Mouse (Mus musculus) limb, embryonic 10.5 days (tissue): ENCODE measurements around the gene Rptor. TPM values are rescaled to one million over a fixed set of nuclear protein-coding genes. Genes with fewer than 3 reads are reported as not detected.
A peak's percentile ranks its signal among the peaks of the same experiment; 100 is the strongest.

Experiments
- DNase-seq: peaks from one replicate; pipeline ENCODE4 v3.0.0-alpha.2; 2017; ENCODE audit warnings: low spot score
- H3K27ac ChIP-seq: fragments of 300-500 bp; sonication (generic); 2 replicates; pipeline ENCODE4 v1.5.1; 2016; ENCODE audit warnings: mild to moderate bottlenecking
- H3K27me3 ChIP-seq: fragments of 300-500 bp; sonication (generic); 2 replicates; pipeline ENCODE4 v1.6.1; 2016; ENCODE audit warnings: low read depth, mild to moderate bottlenecking; ENCODE audit not compliant: poor library complexity, severe bottlenecking
- H3K36me3 ChIP-seq: fragments of 300-500 bp; sonication (generic); 2 replicates; pipeline ENCODE4 v1.6.1; 2016; ENCODE audit warnings: mild to moderate bottlenecking, moderate library complexity
- H3K4me1 ChIP-seq: fragments of 300-500 bp; sonication (generic); 2 replicates; pipeline ENCODE4 v1.6.1; 2016
- H3K4me3 ChIP-seq: fragments of 300-500 bp; sonication (generic); 2 replicates; pipeline ENCODE4 v1.5.1; 2016; ENCODE audit warnings: mild to moderate bottlenecking, moderate library complexity
- H3K9me3 ChIP-seq: fragments of 300-500 bp; sonication (generic); replicated peaks from 2 replicates; pipeline ENCODE4 v1.6.1; 2016; ENCODE audit warnings: mild to moderate bottlenecking
- WGBS: fragments of 180-500 bp; shearing (Covaris S2); methylation state at CpG from one replicate; pipeline ENCODE4 v1.1.7; 2016; 5-methylcytosine and 5-hydroxymethylcytosine counted together
- polyA plus RNA-seq: library from polyadenylated mRNA; unstranded; fragments of >200 nt; fragmentation: Nextera tagmentation; extraction: Ambion mirVana; gene quantifications from 2 replicates; pipeline ENCODE4 v1.2.1, GENCODE M21; 2016

Gene Rptor
- polyA plus RNA-seq, 1 experiment from 2014 or later: 17.9 TPM

- peak overlapping the region; percentile 91 for H3K4me3 ChIP-seq
- peaks cover 28% of the 10 kb centered on the region for H3K36me3 ChIP-seq
- no peak for DNase-seq
- peaks cover 9% of the 10 kb centered on the region; the same call in 1 of the 2 replicates for H3K27me3 ChIP-seq
- no peaks in the 10 kb centered on the region for H3K9me3 ChIP-seq
- H3K27ac ChIP-seq: peak overlapping the region; percentile 94
- peaks cover 49% of the 10 kb centered on the region for H3K4me1 ChIP-seq
- 13% methylated on average over 7 of the region's 7 CpGs for WGBS
These were observed 310.1 kb downstream of the Rptor start for GRCm38 (mm10) chr11:119912845-119913244.

GRCm38 (mm10) chr11:119913291-119913934 lies 310.7 kb downstream of the Rptor start, which contains the start of gene Chmp6:
TSS of gene Chmp6 (plus strand) at chr11:119913441.
- H3K36me3 ChIP-seq: peaks cover 34% of the 10 kb centered on the region
- under 1% methylated on average over 48 of the region's 48 CpGs for WGBS
- H3K27ac ChIP-seq: peak within 1 kb of the TSS; percentile 94
- H3K9me3 ChIP-seq: no peaks in the 10 kb centered on the region
- DNase-seq: peak; percentile 92
- H3K4me3 ChIP-seq: peak within 1 kb of the TSS; percentile 91
- H3K27me3 ChIP-seq: 0 out of 2 replicates have a peak, but pooled peaks cover 3% of the 10 kb centered on the region
- H3K4me1 ChIP-seq: peaks cover 49% of the 10 kb centered on the region

DNA sequence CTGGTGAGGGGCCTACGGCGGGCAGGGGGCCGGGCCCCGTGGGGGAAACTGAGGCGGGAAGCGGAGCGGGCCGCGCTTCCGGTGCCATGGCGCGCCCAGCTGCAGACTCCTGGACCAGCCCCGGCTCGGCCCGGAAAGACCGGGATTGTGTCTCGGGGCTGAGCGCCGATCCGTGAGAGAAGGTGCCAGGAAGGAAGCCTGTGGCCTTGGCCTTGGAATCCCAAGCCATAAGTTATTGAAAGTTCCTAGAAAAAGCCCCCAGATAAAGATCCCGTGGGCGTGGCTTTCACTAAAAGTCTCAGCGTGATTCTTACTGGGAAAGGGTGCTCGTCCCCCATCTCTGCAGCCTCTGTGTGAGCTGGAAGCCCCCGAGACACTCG lies 311.2 kb downstream of the Rptor start:
- peaks cover 48% of the 10 kb centered on the region for H3K4me1 ChIP-seq
- H3K27me3 ChIP-seq: no peaks in the 10 kb centered on the region
- peak overlapping the region; percentile 91 for H3K4me3 ChIP-seq
- H3K9me3 ChIP-seq: no peaks in the 10 kb centered on the region
- H3K36me3 ChIP-seq: peaks cover 39% of the 10 kb centered on the region
- under 1% methylated on average over 26 of the region's 26 CpGs for WGBS
- peak overlapping the region; percentile 94 for H3K27ac ChIP-seq
- DNase-seq: no peak

DNA sequence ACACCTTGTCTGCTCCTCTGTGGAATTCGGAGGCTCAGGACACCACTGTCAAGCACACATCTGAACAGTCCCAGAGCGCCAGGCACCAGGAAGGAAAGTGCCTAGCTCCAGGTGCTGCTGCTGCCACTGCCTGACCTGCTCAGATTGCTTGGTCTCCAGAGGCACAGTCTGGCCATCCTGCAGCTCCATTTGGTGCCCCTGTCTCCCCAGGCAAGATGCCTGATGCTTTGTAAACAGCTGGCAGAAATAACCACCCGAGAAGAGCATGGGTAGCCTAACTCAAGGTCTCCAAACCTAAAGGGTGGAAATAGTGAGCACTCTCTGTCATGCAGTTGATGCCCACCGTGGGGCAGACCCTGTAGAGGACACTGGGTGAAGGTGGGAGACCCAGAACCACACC lies 311.7 kb downstream of the Rptor start:
- DNase-seq: no peak
- H3K36me3 ChIP-seq: peaks cover 43% of the 10 kb centered on the region
- peak overlapping the region; percentile 91 for H3K4me3 ChIP-seq
- peak overlapping the region; percentile 94 for H3K27ac ChIP-seq
- H3K4me1 ChIP-seq: peaks cover 44% of the 10 kb centered on the region
- no peaks in the 10 kb centered on the region for H3K27me3 ChIP-seq
- WGBS: 25% methylated on average over 4 of the region's 4 CpGs
- H3K9me3 ChIP-seq: no peaks in the 10 kb centered on the region

GRCm38 (mm10) chr11:119915666-119916065 lies 313.0 kb downstream of the Rptor start:
- DNase-seq: no peak
- Histone ChIP-seq H3K27ac (peak overlapping the region; percentile 27; the same call in 1 of the 2 replicates), H3K9me3 (no peaks in the 10 kb centered on the region), H3K27me3 (no peaks in the 10 kb centered on the region), H3K36me3 (peaks cover 56% of the 10 kb centered on the region), H3K4me3 (peak overlapping the region; percentile 91; the same call in 1 of the 2 replicates), H3K4me1 (peaks cover 36% of the 10 kb centered on the region)
- WGBS: 86% methylated on average over 9 of the region's 9 CpGs

DNA sequence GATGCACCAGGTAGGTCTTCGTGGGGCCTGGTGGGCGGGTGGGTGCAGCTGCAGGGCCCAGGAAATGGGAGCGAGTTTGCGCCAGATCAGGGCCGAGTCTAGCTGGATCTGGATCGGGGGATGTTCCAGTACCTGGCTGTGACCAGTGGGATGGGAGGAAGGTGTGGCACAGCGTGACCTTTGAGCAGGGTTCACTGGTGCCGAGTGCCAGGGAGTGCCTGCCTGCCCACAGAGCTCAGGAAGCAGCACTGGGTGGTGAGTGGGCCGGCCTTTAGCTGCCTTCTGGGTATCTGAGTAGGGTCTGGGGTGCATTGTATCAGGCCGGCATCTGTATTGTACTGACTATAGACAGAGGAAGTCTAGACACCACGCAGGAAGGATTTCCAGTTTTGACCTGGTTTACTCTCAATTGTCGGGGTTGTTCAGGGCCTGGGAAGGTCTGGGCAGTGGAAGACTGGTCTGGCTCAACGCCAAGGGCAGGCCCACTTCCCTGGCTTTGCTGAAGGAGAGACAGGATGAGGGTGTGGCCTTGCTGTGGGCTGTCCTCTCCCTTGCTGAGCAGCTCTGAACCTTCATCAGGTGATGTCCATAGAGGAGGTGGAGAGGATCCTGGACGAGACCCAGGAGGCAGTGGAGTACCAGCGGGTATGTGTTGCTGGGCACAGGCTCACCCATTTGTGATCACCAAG lies 313.5 kb downstream of the Rptor start:
- Histone ChIP-seq H3K36me3 (peaks cover 57% of the 10 kb centered on the region), H3K9me3 (no peaks in the 10 kb centered on the region), H3K27me3 (no peaks in the 10 kb centered on the region), H3K4me3 (no peak overlapping the region), H3K27ac (no peak overlapping the region), H3K4me1 (peaks cover 36% of the 10 kb centered on the region)
- WGBS: 93% methylated on average over 15 of the region's 15 CpGs
- DNase-seq: no peak

GRCm38 (mm10) chr11:119916834-119917469 lies 314.2 kb downstream of the Rptor start:
- H3K9me3 ChIP-seq: no peaks in the 10 kb centered on the region
- no peak overlapping the region for H3K27ac ChIP-seq
- H3K27me3 ChIP-seq: no peaks in the 10 kb centered on the region
- H3K36me3 ChIP-seq: peaks cover 57% of the 10 kb centered on the region
- DNase-seq: no peak
- peaks cover 36% of the 10 kb centered on the region for H3K4me1 ChIP-seq
- no peak overlapping the region for H3K4me3 ChIP-seq
- 94% methylated on average over 21 of the region's 21 CpGs for WGBS

DNA sequence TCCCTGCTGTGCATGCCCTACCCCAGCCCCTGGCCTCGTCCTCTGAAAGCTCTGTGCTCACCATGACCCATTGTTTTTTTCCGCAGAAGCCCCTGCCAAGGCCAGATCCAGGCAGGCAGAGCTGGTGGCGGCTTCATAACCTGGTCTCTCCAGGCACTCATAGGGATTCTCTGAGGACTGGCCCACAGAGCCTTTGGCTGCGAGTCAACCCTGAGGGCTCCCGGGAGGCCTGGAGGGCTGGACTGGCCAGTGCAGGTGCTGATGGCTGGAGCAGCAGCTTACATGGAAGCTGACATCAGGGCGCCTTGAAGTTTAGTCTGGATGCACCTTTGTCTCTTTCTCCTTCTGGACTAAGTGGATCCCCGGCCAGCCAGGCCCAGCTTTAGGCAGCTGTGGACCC lies 315.8 kb downstream of the Rptor start:
- no peak for DNase-seq
- Histone ChIP-seq H3K4me1 (peaks cover 21% of the 10 kb centered on the region), H3K4me3 (no peak overlapping the region), H3K27ac (no peak overlapping the region), H3K9me3 (no peaks in the 10 kb centered on the region), H3K36me3 (peaks cover 57% of the 10 kb centered on the region), H3K27me3 (no peaks in the 10 kb centered on the region)
- 90% methylated on average over 7 of the region's 7 CpGs for WGBS

DNA sequence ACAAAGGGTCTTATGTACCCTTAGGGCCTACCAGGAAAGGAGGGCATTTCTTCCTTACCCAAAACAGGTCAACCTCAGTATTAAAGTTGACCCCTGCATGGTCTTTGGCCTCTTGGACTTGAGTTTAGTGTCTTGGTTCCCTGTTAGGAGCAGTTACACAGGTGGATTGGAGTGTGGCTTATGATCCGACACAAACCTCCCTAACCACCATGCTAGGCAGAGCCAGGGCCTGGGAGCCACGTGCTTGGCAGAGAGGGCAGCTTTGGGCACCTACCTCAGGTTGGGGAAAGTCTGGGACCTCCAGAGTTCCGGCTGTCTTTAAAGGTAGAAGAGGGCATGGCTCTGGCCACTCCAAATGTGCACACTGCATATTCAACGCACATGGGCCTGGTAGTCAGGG lies 316.7 kb downstream of the Rptor start:
- no peak for DNase-seq
- peaks cover 57% of the 10 kb centered on the region for H3K36me3 ChIP-seq
- H3K27ac ChIP-seq: no peak overlapping the region
- no peak overlapping the region for H3K4me3 ChIP-seq
- no peaks in the 10 kb centered on the region for H3K9me3 ChIP-seq
- no peaks in the 10 kb centered on the region for H3K27me3 ChIP-seq
- peaks cover 16% of the 10 kb centered on the region for H3K4me1 ChIP-seq
- 91% methylated on average over 4 of the region's 4 CpGs for WGBS

GRCm38 (mm10) chr11:119919897-119920296 lies 317.2 kb downstream of the Rptor start:
- no peaks in the 10 kb centered on the region for H3K27me3 ChIP-seq
- WGBS: 69% methylated on average over 8 of the region's 8 CpGs
- no peak overlapping the region for H3K27ac ChIP-seq
- H3K9me3 ChIP-seq: no peaks in the 10 kb centered on the region
- H3K4me1 ChIP-seq: peaks cover 11% of the 10 kb centered on the region
- peaks cover 57% of the 10 kb centered on the region for H3K36me3 ChIP-seq
- peak; percentile 79 for DNase-seq
- no peak overlapping the region for H3K4me3 ChIP-seq

DNA sequence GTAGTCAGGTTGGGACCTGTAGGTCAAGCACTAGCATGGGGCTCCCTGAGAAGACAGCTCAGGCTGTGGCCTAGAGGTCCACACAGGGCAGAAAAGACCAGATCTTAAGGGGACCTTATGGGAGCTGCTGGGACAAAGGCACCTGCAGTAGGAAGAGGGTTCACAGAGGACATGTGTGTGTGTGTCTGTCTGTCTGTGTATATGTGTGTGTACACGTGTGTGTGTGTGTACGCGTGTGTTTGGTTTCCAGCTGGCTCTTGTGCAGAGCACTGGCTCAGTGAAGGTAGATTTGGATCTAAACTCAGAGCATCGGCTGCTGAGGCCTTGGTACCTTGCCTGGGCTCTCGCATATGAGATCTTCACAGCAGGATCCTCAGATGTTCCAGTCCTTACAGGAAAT lies 318.0 kb downstream of the Rptor start:
- peaks cover 4% of the 10 kb centered on the region for H3K4me1 ChIP-seq
- no peaks in the 10 kb centered on the region for H3K9me3 ChIP-seq
- no peaks in the 10 kb centered on the region for H3K27me3 ChIP-seq
- H3K36me3 ChIP-seq: peaks cover 51% of the 10 kb centered on the region
- no peak overlapping the region for H3K27ac ChIP-seq
- no peak for DNase-seq
- WGBS: 93% methylated on average over 5 of the region's 5 CpGs
- H3K4me3 ChIP-seq: no peak overlapping the region

- no peak for DNase-seq
- 81% methylated on average over 5 of the region's 5 CpGs for WGBS
- H3K4me3 ChIP-seq: no peak overlapping the region
- no peaks in the 10 kb centered on the region; the same call in 1 of the 2 replicates for H3K4me1 ChIP-seq
- H3K27ac ChIP-seq: no peak overlapping the region
- H3K9me3 ChIP-seq: no peaks in the 10 kb centered on the region
- H3K27me3 ChIP-seq: no peaks in the 10 kb centered on the region
- H3K36me3 ChIP-seq: peaks cover 5% of the 10 kb centered on the region
These were observed 322.5 kb downstream of the Rptor start for GRCm38 (mm10) chr11:119925176-119925575.

GRCm38 (mm10) chr11:119926762-119927161 lies 324.1 kb downstream of the Rptor start:
- no peak for DNase-seq
- peaks cover under 1% of the 10 kb centered on the region for H3K4me1 ChIP-seq
- H3K36me3 ChIP-seq: no peaks in the 10 kb centered on the region
- no peaks in the 10 kb centered on the region for H3K27me3 ChIP-seq
- H3K9me3 ChIP-seq: no peaks in the 10 kb centered on the region
- 79% methylated on average over 5 of the region's 5 CpGs for WGBS
- H3K27ac ChIP-seq: no peak overlapping the region
- no peak overlapping the region for H3K4me3 ChIP-seq
